24 mouse cellular contexts compared by ENCODE assay signal in genomic region chr13:75590836-75591235, GRCm38 (mm10).
DNase-seq lines count a peak whose midpoint lies in the region; ATAC-seq and TF ChIP-seq lines count a peak whose summit lies in the region.
"Had no signal": no experiment of that assay in that cellular context is flagged by ENCODE, and none has a peak within 500 bp of the region (broad histone marks: within the 10 kb centered on the region; RNA-seq: fewer than 3 reads in every experiment).

No protein-coding gene starts in this region.

- TF ChIP-seq POLR2A in brain, embryonic 14.5 days (IDR thresholded peaks at IDR 0.05; ENCODE audit: borderline replicate concordance, extremely low read depth, insufficient read depth, insufficient read length, poor library complexity, severe bottlenecking) = no peak
- no peak for TF ChIP-seq POLR2A in thymus, adult 2 months (IDR thresholded peaks at IDR 0.05; ENCODE audit: control insufficient read depth, extremely low read depth, insufficient read depth, low read length, poor library complexity)

- peak; percentile 2 for DNase-seq in cerebellum, adult 9-10 months
- no peak for DNase-seq in cerebellum, adult 9-11 months
- no peak for DNase-seq in frontal cortex, postnatal 10 days (ENCODE audit: low spot score in 2 of 2)
- DNase-seq in brain, embryonic 14.5 days (ENCODE audit: low read depth) = peak; percentile 5
- no peak for DNase-seq in urinary bladder, postnatal 25 days (ENCODE audit: low spot score)
- DNase-seq in thymus, adult 2 months = no peak
- DNase-seq: adrenal gland, adult 2 months; adrenal gland, postnatal 25 days; B cell, adult 2 months; cerebellum, adult 11 months; cerebellum, adult 8-10 months; cerebellum, postnatal 36 days; gastrocnemius, postnatal 14 days; kidney, adult 2 months had no signal

- no peak for TF ChIP-seq CTCF in brain, embryonic 14.5 days (IDR thresholded peaks at IDR 0.05; ENCODE audit: borderline replicate concordance, extremely low read depth, insufficient read depth, insufficient read length)
- no peak for TF ChIP-seq CTCF in thymus, adult 2 months (IDR thresholded peaks at IDR 0.05; ENCODE audit: borderline replicate concordance, control insufficient read depth, extremely low read depth, insufficient read depth, low read length, poor library complexity)

- no peak overlapping the region for H3K4me3 ChIP-seq in thymus, adult 2 months (ENCODE audit: control insufficient read depth, insufficient read depth, low read length)
- H3K4me3 ChIP-seq: embryonic facial prominence, embryonic 15.5 days; erythroblast, embryonic 14.5 days; heart, embryonic 12.5 days; hindbrain, embryonic 10.5 days; intestine, embryonic 15.5 days had no signal

- no peak overlapping the region for H3K27ac ChIP-seq in thymus, adult 2 months (ENCODE audit: control insufficient read depth, insufficient read depth, low read length)
- H3K27ac ChIP-seq: embryonic facial prominence, embryonic 15.5 days; hindbrain, embryonic 10.5 days; hindbrain, embryonic 14.5 days; intestine, embryonic 15.5 days had no signal

- no peaks in the 10 kb centered on the region for H3K27me3 ChIP-seq in thymus, adult 2 months (ENCODE audit: control insufficient read depth, insufficient read depth, low read length)
- H3K27me3 ChIP-seq: embryonic facial prominence, embryonic 15.5 days; heart, embryonic 12.5 days; intestine, embryonic 15.5 days; Patski had no signal

- no peaks in the 10 kb centered on the region for H3K36me3 ChIP-seq in thymus, adult 2 months (ENCODE audit: control insufficient read depth, insufficient read depth, low read length)
- H3K36me3 ChIP-seq: embryonic facial prominence, embryonic 15.5 days; G1E; heart, embryonic 12.5 days; hindbrain, embryonic 10.5 days; intestine, embryonic 15.5 days had no signal

- ATAC-seq in frontal cortex, adult (ENCODE audit: low TSS enrichment) = peak; percentile 92
- ATAC-seq: CD4-positive, CD25-positive, alpha-beta regulatory T cell, adult 4 months; intestine, embryonic 15.5 days; Patski had no signal

- WGBS in thymus, adult 2 months = 79% methylated on average over 2 of the region's 2 CpGs

- H3K4me1 ChIP-seq in thymus, adult 2 months (replicated peaks; ENCODE audit: control insufficient read depth, insufficient read depth, low read length) = no peaks in the 10 kb centered on the region
- H3K4me1 ChIP-seq: embryonic facial prominence, embryonic 15.5 days; heart, embryonic 12.5 days; hindbrain, embryonic 10.5 days; intestine, embryonic 15.5 days had no signal

Comparison
In these comparisons a context has a peak if more than half of its experiments do, and no peak if none do; other contexts are left out.
1. DNase-seq: peak in cerebellum, adult 9-10 months (single experiment) and brain, embryonic 14.5 days (single experiment); none in cerebellum, adult 9-11 months (single experiment), frontal cortex, postnatal 10 days (0 of 2), urinary bladder, postnatal 25 days (single experiment) and thymus, adult 2 months (single experiment).